Mouse (Mus musculus): ENCODE measurements around the gene Cse1l.

The Cse1l gene

DNA sequence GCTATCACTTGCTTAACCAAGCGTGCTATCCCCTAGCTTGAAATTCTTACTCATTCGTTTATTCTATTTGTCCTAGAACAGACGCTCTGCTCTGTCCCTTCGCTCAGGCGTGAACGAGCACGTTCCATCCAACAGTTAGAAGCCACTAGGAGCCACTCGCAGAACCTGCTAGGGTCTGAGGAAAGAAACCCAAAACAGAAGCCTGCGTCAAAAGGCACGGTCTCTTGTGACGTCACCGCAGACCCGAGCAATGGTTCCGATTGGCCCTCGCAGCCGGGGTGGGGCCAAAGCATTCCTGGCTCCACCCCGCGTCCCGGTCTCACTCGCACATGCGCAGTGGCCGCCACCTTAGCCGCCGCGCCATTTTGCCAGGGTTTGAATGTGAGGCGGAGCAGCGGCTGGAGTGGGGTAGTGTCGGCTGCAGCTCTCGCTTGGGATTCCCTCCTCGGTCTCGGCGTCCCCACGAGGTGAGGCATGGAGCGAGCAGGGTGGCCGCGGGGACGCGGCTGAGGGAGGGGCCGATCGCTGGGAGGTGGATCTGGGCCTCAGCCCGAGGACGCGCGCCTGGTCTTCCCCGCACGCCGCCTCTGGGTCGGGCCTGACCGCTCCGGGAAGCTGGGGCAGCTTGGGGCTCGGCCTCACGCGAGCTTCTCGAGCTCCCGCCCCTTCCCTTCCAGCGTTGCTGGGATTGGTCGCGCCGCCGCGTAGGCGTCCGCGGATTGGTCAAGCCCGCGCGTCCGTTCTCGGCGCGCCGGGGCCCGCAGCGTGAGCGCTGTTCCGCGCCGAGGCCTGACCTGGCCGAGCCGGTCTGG, at the start of gene Cse1l:
Gene Cse1l, plus strand, starts transcription at position 330 of the 812 bp plus-strand sequence.
- DNase-seq (ENCODE audit: low spot score in 2 of 2): peak; percentile 97

- no peak for DNase-seq (ENCODE audit: low spot score in 2 of 2)
These were observed 49.5 kb upstream of the Cse1l start for GRCm38 (mm10) chr2:166856366-166856765.

- no peak for DNase-seq (ENCODE audit: low spot score in 2 of 2)
These were observed 48.7 kb upstream of the Cse1l start for GRCm38 (mm10) chr2:166857118-166857517.

DNA sequence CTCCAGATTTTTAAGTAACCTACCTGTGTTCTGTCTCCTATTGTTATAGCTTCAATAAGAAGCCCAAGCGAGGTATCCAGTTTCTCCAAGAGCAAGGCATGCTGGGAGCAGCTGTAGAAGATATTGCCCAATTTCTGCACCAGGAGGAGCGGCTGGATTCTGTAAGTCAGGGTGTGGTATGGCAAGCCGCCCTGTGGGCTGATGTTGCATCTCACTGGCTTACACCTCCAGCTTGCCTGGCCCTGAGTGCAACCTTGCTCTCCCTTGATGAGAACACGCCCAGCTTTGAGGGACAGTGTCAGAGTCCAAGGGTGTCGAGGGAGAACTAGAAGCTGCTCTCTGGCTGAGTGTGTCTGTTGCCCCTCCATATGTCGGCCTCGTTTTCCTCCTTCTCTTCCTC, 46.6 kb upstream of the Cse1l start:
- no peak for DNase-seq (ENCODE audit: low spot score in 2 of 2)

GRCm38 (mm10) chr2:166862505-166862904, 43.3 kb upstream of the Cse1l start:
- DNase-seq (ENCODE audit: low spot score in 2 of 2): no peak

GRCm38 (mm10) chr2:166865476-166865875, 40.4 kb upstream of the Cse1l start:
- DNase-seq (ENCODE audit: low spot score in 2 of 2): no peak

- DNase-seq (ENCODE audit: low spot score in 2 of 2): no peak
These were observed 35.5 kb upstream of the Cse1l start for GRCm38 (mm10) chr2:166870271-166870865.

DNA sequence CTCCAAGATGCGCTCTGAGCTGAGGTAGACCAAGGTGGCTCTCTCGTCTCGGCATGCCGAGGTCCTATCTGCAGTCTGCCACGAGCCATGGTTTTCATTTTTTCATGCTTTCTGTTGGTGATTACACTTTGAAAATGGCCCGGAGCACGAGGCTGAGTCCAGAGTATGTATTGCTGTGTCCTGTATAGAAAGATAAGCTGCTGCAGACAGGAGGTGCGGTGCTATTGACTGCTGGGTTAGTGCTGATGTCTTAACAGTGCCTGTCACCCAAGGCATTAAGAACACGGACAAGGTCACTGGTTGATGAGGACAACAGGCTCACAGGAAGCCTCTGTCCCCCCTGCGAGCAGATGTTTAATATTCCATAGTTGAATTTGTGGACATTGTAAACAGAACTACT, 34.9 kb upstream of the Cse1l start:
- DNase-seq (ENCODE audit: low spot score in 2 of 2): no peak

DNA sequence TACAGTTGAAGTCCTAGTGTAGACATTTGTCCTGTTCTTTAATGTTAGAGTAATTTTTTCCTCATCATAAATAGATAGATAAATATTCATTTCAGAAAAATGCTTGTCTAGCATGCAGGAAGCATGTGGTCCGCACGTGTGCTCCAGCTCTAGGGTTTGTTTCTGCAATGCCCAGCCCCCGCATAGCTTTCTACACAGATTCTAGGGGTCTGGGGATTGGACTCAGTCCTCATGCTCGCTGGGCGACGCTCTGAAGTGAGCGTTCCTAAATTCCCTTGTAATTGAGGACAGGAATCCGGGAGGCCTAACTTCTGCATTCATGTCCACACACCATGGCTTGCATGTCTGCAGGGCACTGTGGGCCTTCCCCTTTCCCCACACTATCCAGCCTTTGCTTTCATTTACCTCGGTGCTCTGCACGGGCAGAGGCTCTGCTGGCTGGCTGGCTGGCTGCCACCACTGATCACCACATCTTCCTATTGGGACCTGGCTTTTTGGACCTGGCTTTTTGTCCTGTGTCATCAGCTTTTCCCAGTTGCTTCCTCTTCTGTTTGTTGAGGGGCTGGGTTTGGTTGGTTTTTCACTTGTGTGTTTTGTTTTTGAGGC, 31.1 kb upstream of the Cse1l start:
- DNase-seq (ENCODE audit: low spot score in 2 of 2): no peak

DNA sequence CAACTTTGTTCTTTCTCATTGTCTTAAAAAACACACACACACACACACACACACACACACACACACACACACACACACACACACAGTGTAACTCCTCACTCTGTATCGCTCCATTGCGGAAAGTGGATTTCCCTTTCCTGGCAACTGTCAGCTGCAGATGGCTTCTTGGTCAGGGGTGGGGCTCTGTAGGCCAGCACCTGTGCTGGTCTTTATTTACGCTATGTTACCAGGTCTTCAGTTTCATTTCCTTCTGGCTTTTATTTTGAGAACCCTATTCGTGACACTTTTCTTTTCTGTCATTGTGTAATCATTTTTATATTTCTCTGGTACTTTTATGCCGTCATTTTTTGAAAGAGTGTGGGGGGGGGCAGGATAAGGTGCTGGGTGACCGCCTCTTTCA, 30.3 kb upstream of the Cse1l start:
- DNase-seq (ENCODE audit: low spot score in 2 of 2): no peak

- no peak for DNase-seq (ENCODE audit: low spot score in 2 of 2)
These were observed 29.5 kb upstream of the Cse1l start for GRCm38 (mm10) chr2:166876331-166876730.

- no peak for DNase-seq (ENCODE audit: low spot score in 2 of 2)
These were observed 20.8 kb upstream of the Cse1l start for GRCm38 (mm10) chr2:166885066-166885465.

DNA sequence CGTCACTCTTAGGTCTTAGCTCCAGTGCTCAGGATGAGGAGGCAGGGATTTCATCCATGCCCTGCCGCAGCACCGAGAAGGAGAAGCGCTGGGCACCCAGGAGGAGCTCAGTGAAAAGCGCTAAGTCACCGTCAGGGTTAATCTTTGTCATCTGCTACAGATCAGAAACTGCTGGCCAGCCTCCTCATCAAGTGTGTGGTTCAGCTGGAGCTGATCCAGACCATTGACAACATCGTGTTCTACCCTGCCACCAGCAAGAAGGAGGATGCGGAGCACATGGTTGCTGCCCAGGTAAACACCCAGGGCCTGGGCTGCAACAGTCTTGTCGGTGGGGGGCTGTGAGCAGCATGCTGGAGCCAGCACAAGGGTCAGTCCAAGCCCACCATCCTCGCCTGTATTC, 20.2 kb upstream of the Cse1l start:
- no peak for DNase-seq (ENCODE audit: low spot score in 2 of 2)

GRCm38 (mm10) chr2:166886231-166886630, 19.6 kb upstream of the Cse1l start:
- no peak for DNase-seq (ENCODE audit: low spot score in 2 of 2)

- no peak for DNase-seq (ENCODE audit: low spot score in 2 of 2)
These were observed 18.0 kb upstream of the Cse1l start for GRCm38 (mm10) chr2:166887816-166888215.

DNA sequence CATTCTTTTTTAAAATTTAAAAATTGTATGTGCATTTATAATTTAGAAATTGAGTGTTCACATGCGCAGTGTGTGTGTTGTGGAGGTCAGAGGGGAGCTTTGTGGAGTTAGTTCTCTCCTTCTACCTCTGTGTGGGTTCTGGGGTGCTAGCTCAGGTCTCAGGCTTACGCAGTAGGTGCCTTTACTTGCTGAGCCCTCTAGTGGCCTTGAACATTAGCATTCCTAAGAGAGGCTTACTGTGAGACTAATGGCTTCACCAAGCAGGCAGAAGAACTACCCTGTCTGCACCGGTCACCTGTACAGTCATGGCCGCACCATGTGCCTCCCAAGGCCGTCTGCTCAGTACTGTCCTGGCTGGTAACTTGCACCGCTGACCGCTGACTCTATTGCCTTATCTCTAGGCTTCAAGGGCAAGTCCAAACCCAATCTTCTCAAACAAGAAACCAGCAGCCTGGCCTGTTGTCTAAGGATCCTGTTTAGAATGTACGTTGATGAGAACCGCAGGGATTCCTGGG, 14.4 kb upstream of the Cse1l start:
- no peak for DNase-seq (ENCODE audit: low spot score in 2 of 2)

GRCm38 (mm10) chr2:166892158-166892680, 13.6 kb upstream of the Cse1l start:
- DNase-seq (ENCODE audit: low spot score in 2 of 2): no peak

GRCm38 (mm10) chr2:166893036-166893435, 12.8 kb upstream of the Cse1l start:
- DNase-seq (ENCODE audit: low spot score in 2 of 2): no peak

DNA sequence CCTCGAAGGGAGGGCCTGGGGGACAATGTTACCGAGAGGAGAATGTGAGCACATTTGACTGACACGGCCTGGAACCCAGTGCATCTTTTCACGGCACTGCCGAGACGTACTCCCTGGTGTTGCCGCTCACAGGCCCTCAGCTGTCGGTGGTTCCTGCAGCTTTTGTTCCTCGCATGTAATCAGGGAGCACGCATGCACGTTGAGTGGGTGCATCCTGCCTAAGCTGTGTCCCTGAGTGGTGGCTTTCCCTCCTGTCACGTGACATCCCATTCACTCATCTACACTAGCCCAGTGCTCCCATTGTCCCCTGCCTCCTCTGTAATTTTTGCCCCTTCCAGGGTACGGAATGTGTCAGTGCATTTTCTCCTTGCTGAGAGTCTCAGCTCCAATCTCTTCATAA, 9.5 kb upstream of the Cse1l start:
- DNase-seq (ENCODE audit: low spot score in 2 of 2): peak in 1 of 2 experiments; percentile 52

- DNase-seq (ENCODE audit: low spot score in 2 of 2): peak in 1 of 2 experiments; percentile 33
These were observed 8.9 kb upstream of the Cse1l start for GRCm38 (mm10) chr2:166896974-166897373.

- DNase-seq (ENCODE audit: low spot score in 2 of 2): no peak
These were observed 6.7 kb upstream of the Cse1l start for GRCm38 (mm10) chr2:166899161-166899560.

DNA sequence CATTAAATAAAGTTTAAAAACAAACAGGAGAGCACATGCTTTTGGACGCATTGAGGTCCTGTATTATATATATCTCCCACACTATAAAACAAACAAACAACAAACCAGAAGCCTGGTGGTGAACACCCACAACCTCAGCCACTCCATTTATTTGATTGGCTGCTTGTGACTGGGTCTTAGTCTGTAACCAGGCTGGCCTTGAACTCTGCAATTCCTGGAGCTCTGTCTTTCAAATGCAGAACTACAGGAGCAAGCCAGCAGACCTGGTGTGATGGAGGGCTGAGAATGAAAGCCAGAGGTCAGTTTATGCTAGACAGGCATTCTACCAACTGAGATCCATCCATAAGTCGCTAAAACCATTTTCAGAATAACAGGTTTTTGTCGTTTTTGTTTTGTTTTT, 6.1 kb upstream of the Cse1l start:
- DNase-seq (ENCODE audit: low spot score in 2 of 2): no peak

Data from right cerebral cortex, postnatal 36 days (tissue).